Mouse (Mus musculus): Measurements from ENCODE around the gene Ltc4s.
A peak's percentile ranks its signal among the peaks of the same experiment; 100 is the strongest.

Gene Ltc4s

DNA sequence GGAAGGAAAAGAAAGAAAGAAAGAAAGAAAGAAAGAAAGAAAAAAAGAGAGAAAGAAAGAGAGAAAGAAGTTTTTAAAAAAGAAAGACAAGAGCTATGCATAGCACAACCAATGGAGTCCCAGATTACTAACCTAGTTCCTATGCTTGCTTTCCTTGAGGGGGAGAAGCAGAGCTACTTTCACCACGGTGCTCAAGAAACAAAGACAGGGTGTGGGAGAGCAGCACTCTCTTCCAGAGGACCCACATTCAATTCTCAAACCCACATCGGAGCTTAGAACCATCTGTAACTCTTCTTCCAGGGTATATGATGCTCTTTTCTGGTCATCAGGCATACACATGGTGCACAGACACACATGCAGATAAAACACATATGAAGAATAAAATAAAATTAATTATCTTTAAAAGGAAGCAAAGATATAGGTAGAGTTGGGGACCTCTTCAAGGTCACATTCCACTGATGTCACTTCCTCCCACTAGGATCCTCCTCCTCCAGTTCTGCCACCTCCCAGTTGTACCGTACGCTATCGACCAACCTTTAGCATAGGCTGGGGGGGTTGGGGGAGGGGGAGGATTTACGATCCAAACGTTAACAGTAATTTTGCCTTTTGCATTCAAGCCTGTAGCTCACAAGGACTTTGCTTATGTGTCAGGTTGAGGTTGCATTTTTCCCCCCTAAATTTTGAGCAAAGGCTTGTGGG lies 10.2 kb upstream of the Ltc4s start:
- no peak for DNase-seq (ENCODE audit: low spot score in 2 of 2)

DNA sequence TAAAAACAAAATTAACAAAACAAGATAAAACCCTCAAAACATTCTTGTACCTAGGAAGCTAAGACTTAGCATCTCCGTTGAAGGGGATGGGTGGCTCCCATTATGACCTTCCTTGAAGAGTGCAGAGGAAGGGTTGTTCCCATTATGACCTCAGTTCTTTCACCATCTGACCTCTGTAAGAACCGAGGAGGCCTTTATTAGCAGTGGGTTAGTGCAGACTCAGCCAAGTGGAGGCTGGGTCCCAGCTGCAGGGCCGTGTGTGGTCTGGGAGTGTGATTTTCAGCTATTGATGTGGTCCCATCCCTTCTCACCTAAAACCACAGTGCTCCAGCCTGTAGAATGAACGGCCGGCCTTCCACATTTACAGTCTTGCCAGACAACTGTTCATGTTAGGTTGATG lies 6.9 kb upstream of the Ltc4s start:
- DNase-seq (ENCODE audit: low spot score in 2 of 2): no peak

DNA sequence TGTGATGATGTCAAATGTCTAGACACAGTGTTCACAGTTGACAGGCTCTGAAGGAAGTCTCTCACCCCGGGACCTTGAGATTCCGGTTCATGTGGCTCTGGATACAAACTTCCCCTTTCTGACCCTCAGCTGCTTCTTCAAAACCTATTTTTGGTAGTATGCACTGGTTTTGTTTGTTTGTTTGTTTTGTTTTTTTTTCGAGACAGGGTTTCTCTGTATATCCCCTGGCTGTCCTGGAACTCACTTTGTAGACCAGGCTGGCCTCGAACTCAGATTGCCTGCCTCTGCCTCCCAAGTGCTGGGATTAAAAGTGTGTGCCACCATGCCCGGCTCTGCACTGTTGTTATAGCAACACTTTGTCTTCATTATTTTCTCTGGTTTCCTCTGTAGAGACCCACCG lies 5.5 kb upstream of the Ltc4s start:
- no peak for DNase-seq (ENCODE audit: low spot score in 2 of 2)

DNA sequence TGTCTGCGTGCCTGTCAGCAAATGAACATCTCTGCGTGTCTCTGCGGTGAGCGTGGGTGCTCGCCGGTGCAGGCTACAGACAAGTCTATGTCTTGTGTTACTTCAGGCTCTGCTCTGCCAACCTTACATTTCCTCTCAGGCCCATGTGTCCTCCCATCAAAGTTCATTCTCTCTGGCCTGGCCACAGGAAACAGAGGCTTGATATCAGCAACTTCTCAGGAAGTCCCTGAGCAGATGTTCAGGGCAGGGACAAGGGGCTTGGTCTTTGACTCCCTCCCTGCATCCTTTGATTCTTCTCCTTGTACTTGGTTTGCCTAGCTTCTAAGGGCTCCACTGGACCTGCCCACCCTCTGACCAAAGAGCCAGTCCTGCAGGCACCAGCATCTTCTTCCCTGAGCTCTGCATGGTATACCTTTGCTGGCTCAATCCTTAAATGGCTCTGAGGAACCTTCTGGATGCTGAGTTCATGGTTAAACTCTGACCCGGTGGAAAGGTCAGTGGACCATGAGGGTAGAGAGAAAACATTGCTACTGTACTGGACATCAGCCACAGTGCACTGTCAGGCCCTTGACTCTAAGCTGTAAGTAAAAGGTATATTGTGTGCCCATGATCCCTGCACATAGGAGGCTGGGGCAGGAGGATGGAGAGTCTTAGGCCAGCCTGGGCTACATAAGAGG lies 2.0 kb upstream of the Ltc4s start:
- no peak for DNase-seq (ENCODE audit: low spot score in 2 of 2)

DNA sequence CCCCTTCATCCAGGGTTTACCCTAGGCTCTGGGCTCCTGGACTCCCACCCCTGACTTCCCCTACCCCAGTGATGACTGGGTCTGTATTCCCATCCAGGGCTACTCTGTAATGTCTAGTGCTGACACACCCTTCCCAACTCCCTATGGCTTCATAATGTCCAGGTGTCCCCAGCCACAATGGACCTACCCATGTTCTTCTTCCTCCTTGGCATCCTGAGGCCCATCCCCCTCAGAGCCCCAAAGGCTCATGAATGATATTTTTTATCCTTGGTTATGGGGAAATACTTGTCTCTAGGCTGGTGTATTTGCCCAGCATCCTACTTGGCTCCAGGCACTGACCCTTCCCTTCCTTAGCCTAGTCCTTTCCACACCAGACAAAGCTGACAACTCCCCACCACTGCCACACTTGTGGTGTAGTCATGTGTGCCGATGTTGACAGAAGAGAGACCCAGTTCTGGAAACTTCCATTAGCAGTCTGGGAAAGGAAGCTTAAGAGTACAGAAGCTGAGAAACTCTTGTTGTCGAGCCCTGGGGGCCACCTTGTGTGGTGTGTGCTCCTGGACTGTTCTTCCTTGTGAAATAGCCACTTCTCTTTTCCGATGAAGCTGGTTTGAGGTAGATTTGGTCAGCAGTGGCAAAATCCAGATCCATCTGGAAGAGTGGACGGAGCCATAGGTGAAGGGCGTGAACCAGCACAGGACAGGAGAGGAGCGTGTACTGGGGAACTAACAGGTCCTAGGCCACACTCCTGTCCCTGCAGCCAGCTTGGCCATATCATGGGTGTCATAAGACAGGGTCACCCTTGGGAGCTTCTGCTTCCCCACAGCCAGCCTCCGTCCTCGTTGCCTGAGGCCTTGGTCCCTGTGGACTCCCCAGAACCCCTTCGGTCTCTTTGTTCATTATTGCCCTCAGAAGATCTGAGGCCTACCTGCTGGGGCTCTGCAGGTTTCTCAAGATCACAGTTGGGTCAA lies 690 bp upstream of the Ltc4s start:
- no peak for DNase-seq (ENCODE audit: low spot score in 2 of 2)

DNA sequence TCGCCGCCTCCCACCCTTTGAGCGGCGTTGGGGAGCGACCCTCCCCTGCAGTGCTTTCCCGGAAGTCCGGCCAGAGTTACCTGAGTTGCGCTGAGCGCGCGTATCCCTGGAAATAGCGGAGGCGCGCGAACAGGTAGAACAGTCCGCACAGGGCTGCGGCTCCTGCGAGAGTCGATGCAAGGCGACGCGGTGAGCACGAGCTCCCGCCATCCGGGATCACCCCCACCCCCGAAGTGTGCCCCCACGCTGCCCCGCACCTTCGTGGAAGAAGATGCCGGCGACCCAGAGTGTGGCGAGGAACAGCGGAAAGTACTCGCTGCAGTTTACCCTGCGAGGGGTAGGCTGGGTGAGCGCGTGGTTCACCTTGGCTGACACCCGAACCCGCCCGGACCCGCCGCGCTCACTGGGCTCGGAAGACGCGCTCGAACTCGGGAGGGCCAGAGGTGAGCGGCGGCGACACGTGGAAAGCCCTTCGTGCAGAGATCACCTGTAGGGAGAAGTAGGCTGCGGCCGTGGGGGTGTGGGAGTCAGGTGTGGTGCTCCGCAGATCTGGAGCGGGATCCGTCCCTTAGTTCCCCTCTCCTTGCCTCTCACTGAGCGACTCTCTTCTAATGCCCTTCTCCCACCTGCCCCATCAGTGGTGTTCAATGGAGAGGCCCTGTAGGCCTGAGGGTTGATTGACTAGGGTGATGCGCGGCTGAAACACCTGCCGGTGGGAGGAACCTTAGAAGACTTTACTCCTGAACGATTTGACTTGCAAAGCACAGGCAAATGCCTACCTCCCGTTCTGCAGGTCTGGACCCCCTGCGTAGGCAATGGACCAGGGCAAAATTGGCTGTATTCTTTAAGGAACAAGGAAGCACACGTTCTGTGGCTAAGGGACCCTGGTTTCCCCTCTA lies 1.2 kb downstream of the Ltc4s start:
- peak in 1 of 2 experiments; percentile 51 for DNase-seq (ENCODE audit: low spot score in 2 of 2)

DNA sequence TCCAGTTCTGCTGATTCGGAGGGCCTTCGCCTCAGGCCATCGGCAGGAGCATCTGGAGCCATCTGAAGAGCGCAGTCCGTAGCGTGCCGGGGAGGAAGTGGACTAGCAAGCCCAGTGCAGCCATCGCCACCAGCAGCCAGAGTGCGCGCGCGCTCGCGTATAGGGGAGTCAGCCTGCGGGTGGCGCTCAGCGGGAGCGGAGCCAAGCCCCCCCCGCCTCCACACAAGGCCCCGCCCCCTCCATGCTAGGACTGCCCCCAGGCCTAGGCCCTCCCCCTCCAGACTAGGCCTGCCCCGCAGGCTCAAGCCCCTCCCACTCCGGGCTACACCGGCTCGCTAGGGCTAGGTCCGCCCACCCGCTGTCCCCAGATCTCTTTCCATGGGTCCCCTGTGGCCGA lies 1.9 kb downstream of the Ltc4s start:
- peak; percentile 79 to 95 for DNase-seq (ENCODE audit: low spot score in 2 of 2)

DNA sequence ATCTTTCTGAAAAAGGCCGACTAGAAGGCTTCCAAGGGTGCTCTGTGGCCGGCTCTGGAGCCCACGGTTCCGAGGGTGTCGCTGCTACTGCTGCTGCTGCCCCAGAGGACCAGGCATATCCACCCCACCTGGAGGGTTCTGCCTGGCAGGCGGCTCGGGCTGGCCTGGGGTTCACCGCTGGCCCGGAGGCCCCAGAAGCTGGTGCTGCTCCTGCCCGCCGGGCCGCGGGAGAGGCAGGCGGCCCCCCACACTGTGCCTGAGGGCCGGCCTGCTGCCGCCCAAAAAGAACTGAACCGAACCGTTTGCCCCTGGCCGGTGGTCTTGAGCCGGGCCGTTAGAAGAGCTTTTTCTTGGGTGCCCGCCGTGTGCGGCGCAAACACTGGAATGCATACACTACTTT lies 3.8 kb downstream of the Ltc4s start:
- no peak for DNase-seq (ENCODE audit: low spot score in 2 of 2)

DNA sequence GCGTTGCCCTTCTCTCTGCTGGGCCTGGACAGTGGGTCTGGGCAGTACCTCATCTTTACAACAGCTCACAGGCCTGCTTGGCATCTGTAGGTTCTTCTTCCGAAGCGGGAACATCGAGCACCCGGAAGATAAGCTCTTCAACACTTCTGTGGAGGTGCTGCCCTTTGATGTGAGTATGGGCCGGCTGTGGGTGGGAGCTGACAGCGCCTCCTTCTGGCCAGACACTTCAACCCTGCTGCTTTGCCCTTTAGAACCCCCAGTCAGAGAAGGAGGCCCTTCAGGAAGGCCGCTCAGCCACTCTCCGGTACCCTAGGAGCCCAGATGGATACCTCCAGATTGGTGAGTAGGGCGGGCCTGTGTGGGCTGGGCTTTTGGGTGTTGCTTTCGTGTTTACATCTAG lies 4.4 kb downstream of the Ltc4s start:
- peak in 1 of 2 experiments; percentile 58 for DNase-seq (ENCODE audit: low spot score in 2 of 2)

DNA sequence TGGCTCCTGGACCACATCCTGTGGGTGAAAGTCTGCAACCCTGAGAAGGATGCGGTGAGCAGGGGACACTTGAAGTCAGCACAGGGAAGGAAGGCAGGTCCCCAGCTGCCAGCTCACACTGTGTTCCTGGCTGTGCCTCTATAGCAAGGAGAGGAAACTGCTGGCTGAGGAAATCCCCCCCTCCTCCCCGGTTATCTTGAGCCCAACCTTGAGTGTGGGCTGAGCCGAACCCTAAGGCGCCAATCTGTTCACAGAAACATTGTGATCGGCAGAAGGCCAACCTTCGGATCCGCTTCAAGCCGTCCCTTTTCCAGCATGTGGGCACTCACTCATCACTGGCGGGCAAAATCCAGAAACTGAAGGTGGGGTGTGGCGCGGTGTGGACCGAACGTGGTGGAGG lies 5.4 kb downstream of the Ltc4s start:
- DNase-seq (ENCODE audit: low spot score in 2 of 2): peak in 1 of 2 experiments; percentile 25

DNA sequence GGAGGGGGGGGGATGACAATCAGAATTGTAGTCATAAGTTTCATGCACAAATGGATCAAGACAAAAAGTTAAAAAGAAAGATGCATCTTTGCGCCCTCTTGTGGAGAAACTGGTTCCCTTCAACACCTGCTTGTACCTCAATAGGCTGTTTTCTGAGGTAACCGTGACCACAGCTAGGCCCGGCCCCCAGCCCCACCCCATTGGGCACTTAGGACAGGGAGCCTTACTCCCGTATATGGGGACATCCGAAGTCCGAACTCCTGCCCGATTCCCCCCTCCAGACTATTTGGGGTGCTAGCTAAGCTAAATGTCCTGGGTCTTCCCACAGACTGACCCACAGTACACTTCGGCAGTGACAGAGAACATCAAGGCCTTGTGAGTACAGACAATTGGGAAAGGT lies 7.0 kb downstream of the Ltc4s start:
- DNase-seq (ENCODE audit: low spot score in 2 of 2): peak; percentile 57 to 78

DNA sequence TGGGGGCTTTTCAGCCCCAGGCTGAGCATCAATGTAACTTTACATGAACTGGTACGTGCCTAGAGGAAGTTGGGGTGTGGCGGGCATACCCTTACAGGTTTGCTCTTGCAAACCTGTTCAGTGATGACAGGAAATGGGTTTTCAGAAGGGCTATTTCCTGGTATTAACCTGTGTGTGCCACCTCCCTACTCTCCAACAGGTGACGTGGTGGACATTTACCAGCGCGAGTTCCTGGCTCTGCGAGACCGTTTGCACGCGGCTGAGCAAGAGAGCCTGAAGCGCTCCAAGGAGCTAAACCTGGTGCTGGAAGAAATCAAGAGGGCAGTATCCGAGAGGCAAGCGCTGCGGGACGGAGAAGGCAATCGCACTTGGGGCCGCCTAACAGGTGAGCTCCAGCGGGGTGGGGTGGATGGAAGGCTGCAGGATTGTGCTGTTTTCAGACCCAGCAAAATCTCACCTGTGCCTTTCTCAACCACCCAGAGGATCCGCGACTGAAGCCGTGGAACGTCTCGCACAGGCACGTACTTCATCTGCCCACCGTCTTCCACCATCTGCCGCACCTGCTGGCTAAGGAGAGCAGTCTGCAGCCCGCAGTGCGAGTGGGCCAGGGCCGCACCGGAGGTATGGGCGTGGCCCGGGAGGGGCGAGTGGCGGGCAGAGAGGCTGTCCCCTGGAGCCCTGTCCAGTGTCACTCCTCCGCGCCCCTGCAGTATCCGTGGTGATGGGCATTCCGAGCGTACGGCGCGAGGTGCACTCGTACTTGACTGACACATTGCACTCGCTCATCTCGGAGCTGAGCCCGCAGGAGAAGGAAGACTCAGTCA lies 7.7 kb downstream of the Ltc4s start:
- peak in 1 of 2 experiments; percentile 32 for DNase-seq (ENCODE audit: low spot score in 2 of 2)

DNA sequence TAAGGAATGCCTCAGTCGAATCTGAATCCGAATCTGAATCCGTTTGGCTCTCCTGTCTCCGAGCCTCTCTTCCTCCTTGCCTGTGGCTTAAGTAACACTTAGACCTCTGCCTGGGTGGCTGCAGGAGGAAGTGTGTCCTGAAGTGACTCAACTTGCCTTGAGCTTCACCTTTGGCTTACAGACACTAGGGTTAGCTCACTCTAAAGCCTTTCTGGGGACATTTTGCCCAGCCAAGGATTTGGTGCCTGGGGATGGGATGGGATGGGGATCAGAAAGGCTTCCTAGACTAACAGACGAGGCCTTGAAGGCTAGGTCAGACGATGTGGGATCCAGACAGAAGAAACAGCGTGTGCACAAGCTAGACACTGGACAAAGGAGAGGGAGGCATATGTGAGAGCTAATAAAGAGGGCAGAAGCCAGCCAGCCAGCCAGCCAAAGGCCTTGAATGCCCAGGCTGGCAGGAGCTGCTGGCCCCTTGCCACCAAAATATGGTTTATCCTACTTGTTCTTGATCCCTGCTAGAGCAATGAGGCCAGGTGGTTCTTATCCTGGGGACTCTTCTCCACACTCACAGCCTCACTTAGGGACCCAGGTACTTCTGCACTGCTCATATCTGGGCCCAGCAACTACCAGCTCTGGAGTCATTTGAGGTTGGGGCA lies 9.0 kb downstream of the Ltc4s start:
- DNase-seq (ENCODE audit: low spot score in 2 of 2): peak in 1 of 2 experiments; percentile 22

DNA sequence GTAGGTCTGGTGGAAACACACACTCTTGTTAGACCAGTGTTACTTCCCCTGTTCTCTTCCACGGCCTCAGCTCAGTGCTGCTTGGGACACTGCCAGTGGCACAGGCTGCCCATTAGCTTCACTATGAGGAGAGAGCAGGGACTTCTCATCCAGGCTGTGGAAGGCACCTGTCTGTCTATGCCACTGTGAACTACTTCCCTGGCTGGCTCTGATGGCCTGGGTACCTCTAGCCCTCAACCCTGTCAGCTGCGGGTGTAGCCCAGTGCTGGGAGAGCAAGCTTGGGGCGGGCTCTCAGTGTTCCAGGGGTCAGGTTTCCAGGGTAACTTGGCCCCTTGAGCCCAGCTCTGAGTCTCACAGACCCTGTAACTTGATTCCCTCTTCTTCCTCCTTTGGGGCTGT lies 9.6 kb downstream of the Ltc4s start:
- peak in 1 of 2 experiments; percentile 26 for DNase-seq (ENCODE audit: low spot score in 2 of 2)

DNA sequence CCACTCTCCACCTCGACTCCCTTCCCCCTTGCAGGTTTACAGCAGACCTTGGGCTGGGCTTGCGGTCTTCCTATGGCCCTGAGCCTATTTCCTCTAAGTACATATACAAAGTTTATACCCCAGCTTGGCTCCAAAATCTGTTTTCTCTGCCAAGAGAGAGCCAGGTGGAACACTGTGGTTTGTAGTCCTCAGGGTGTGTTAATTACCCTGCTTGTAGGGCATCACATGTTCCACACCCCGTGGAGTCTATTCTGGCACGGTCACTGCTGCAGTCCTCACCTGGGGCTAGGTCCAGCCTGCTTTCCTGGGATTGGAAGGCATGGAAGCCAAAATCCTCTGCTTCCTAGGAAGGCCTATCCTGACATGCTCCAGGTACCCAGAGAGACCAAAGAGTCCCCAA lies 10.7 kb downstream of the Ltc4s start:
- DNase-seq (ENCODE audit: low spot score in 2 of 2): no peak

DNA sequence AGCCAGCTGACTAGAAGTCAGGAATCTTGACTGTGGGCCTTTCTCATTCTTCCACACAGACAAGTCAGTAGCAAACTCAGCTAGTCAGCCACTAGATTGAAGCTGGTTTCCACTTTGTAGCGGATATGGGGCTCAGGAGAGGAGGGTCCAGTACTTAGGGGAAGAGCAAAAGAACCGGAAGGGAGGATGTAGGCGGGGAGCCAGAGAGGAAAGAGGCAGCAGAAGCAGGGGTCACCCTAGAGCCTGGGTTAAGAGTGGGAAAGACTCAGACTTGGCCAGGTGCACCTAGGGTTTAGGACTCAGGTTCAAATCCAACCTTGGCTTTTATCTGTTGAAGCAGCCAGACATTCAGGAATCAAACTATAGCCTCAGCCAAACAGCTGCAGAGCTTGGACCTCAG lies 11.2 kb downstream of the Ltc4s start:
- DNase-seq (ENCODE audit: low spot score in 2 of 2): peak in 1 of 2 experiments; percentile 19

DNA sequence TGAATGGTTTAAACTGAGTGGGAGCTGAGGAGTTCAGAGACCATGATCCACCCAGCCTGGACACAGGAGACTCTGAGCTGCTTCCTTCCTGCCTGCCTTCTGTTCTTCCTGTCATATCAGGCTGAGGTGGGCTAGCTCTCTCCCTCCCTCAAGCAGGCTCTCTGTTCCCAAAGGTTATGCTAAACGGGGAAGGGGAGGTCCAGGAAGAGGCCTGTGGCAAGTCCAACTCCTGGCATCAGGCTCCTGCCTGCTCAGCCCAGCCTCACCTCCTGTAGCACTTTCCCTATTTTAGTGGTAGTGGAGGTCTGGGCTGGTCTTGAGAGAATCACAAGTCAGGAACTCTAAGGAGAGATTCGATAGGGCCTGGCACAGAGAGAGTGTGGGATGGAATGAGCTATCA lies 12.0 kb downstream of the Ltc4s start:
- peak; percentile 27 to 63 for DNase-seq (ENCODE audit: low spot score in 2 of 2)

DNA sequence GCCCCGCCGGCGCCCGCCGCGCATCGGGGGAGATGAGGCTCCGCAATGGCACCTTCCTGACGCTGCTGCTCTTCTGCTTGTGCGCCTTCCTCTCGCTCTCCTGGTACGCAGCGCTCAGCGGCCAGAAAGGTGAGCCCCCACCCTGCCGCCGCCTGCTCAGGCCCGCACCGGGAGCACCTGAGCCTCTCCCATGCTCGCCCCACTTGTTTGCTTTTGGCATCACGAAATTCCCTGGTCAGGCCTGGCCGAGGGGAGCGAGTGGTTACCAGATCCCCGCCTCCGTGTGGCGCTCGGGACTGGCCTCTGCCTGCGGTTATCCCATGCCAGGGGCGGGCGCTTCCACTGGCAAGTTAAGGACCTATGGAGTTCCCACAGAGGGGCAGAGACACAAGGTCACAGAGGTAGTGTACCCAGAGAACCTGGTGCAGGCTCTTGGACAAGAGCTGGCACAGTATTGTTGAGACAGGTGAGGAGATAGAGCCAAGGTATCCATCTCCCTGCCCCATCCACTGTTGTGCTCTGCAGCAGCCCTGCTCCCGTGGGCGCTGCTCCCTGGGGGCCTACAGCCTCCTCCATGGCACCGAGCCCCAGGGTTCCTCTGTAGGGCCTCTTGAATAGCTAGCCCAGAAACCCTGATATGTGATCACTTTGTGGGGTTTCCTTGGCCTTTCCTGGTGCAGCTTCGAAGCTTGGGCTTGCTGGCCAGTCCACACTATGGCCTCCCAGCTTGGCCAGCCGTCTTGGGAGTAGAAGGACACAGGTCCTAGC lies 12.6 kb downstream of the Ltc4s start:
- DNase-seq (ENCODE audit: low spot score in 2 of 2): peak; percentile 69 to 70

All from spleen, postnatal 10 days (tissue).